Mouse (Mus musculus): ENCODE measurements around the gene H2afy2.

The H2afy2 gene

GRCm38 (mm10) chr10:61723271-61723670 is 60.7 kb downstream of the H2afy2 start:
- DNase-seq (ENCODE audit: low spot score), result no peak

- DNase-seq (ENCODE audit: low spot score), result no peak
These were observed 61.7 kb downstream of the H2afy2 start for GRCm38 (mm10) chr10:61722215-61722614.

- DNase-seq (ENCODE audit: low spot score), result no peak
These were observed 63.6 kb downstream of the H2afy2 start for GRCm38 (mm10) chr10:61720331-61720730.

GRCm38 (mm10) chr10:61717406-61718296 is 66.3 kb downstream of the H2afy2 start:
- no peak for DNase-seq (ENCODE audit: low spot score)

GRCm38 (mm10) chr10:61715996-61716864 is 67.7 kb downstream of the H2afy2 start:
- no peak for DNase-seq (ENCODE audit: low spot score)

GRCm38 (mm10) chr10:61715462-61715837 is 68.5 kb downstream of the H2afy2 start:
- DNase-seq (ENCODE audit: low spot score), result no peak

- DNase-seq (ENCODE audit: low spot score), result peak; percentile 52
These were observed 69.0 kb downstream of the H2afy2 start, which contains the start of gene Aifm2 for GRCm38 (mm10) chr10:61714771-61715461. Gene Aifm2, plus strand, starts transcription at chr10:61715263.

- DNase-seq (ENCODE audit: low spot score), result no peak
These were observed 69.8 kb downstream of the H2afy2 start for GRCm38 (mm10) chr10:61714146-61714545.

GRCm38 (mm10) chr10:61713601-61714000 is 70.3 kb downstream of the H2afy2 start:
- no peak for DNase-seq (ENCODE audit: low spot score)

GRCm38 (mm10) chr10:61706412-61707375 is 77.3 kb downstream of the H2afy2 start:
- DNase-seq (ENCODE audit: low spot score), result no peak

- DNase-seq (ENCODE audit: low spot score), result no peak
These were observed 79.3 kb downstream of the H2afy2 start for GRCm38 (mm10) chr10:61704663-61705062.

GRCm38 (mm10) chr10:61697028-61697427 is 86.9 kb downstream of the H2afy2 start:
- no peak for DNase-seq (ENCODE audit: low spot score)

- DNase-seq (ENCODE audit: low spot score), result no peak
These were observed 87.5 kb downstream of the H2afy2 start for GRCm38 (mm10) chr10:61696560-61696823.

GRCm38 (mm10) chr10:61695703-61696559 is 88.0 kb downstream of the H2afy2 start:
- peak; percentile 24 for DNase-seq (ENCODE audit: low spot score)

- DNase-seq (ENCODE audit: low spot score), result peak; percentile 95
These were observed 88.9 kb downstream of the H2afy2 start, which contains the start of gene Tysnd1 for GRCm38 (mm10) chr10:61694870-61695670. Gene Tysnd1, plus strand, starts transcription at chr10:61695514.

GRCm38 (mm10) chr10:61693563-61693962 is 90.4 kb downstream of the H2afy2 start:
- no peak for DNase-seq (ENCODE audit: low spot score)

GRCm38 (mm10) chr10:61689405-61689804 is 94.5 kb downstream of the H2afy2 start:
- DNase-seq (ENCODE audit: low spot score), result no peak
